Mouse (Mus musculus) megakaryocyte-erythroid progenitor cell, adult 5-6 weeks (primary cell): ENCODE data around the gene Ltbp3. TPM values are rescaled to one million over a fixed set of nuclear protein-coding genes. Genes with fewer than 3 reads are reported as not detected.

Source experiments
- ATAC-seq: replicated peaks from 2 replicates; pipeline ENCODE4 v1.8.0; 2016; ENCODE audit warnings: mild to moderate bottlenecking, inconsistent platforms; ENCODE audit not compliant: severe bottlenecking, poor library complexity, low FRiP score, low TSS enrichment
- total RNA-seq, 2 experiments: library from RNA; stranded (forward) in 1 of 2; stranded (reverse) in 1 of 2; fragments of 200-1000, 215-1000 nt in 1 of 2; fragments of >200 nt in 1 of 2; fragmentation: Nextera tagmentation in 1 of 2; gene quantifications; 2 replicates each; pipeline ENCODE4 v1.2.3; 2014 to 2017

The Ltbp3 gene
- total RNA-seq, 2 experiments from 2014 or later = 3.4 to 4.4 TPM

DNA sequence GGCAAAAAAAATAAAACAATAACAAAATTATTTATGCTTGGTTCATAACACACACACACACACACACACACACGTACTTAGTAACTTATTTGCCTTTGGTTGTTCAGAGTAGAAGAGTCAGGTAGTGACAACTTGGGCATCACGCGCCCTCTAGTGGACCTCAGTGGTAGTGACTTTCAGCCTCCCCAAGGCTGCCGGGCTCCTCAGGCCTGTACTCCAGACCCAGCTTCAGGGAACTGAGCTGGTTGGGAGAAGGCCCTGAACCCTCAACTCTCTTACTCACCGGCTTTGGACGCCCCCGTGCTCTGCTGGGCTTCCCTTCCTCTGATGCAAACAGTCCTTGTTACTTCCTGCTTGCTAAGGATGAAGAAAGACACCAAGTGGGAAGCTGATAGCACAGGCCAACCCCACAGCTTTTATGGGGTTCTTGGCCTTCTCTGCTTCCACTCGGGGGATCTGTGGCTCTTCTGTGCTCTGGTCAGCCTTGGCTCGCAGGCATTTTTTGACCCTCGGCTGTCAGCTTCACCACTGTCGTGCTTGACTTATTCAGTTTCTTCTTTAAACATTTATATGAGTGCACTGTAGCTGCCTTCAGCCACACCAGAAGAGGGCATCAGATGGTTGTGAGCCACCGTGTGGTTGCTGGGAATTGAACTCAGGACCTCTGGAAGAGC lies 45.9 kb downstream of the Ltbp3 start:
- peak; percentile 72 for ATAC-seq

DNA sequence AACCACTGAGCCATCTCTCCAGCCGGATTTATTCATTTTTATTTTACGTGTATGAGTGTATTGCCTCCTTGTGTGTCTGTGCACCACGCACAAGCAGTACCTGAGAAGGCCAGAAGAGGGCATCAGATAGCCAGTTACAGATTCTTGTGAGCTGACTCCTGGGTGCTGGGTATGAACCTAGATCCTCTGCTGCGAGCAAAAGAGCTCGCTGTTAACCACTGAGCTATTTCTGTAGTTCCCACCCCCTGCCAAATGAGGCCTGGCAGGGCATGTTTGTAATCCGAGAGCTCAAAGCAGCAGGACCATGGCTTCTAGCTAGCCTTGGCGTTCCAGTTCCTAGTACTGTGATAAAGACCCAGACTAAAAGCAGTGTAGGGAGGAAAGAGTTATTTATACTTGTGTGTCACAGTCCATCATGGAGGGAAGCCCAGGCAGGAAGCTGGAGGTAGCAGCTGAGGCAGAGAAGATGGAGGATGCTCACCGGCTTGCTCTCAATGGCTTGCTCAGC lies 46.5 kb downstream of the Ltbp3 start:
- ATAC-seq = peak; percentile 84

DNA sequence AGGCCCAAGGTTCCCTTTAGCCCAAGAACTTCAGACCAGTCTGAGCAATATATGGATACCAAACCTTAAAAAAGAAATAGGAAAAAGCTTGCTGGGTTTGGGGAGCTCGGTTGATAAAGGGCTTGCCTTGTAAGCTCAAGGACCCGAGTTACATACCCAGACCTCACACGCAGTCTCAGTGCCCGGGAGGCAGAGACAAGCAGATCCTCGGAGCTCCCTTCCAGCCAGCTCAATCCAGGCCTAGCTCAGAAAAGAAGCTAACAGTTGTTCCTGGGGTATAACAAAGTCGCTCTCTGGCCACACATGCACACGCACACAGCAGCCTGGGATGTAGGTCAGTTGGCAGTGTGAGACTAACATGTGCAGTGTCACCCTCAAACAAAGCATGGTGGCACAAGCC lies 47.2 kb downstream of the Ltbp3 start:
- no peak for ATAC-seq

DNA sequence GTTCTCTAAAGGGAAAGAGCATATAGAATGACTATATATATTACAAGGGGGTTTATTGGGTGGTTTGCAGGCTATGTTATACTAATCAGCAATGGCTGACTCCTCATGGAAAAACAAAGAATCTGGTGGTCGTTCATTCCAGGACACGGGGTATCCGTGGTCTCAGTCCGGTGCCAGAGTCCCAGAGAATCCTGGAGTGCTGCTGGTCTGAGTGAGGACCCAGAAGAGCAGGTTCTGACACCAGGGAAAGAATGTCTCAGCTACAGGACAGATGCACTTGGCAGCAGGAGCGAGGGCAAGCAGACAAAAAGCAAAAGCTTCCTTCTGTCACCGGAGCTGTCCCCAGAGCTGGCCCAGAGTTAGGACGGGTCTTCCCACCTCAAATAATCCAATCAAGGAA lies 47.9 kb downstream of the Ltbp3 start:
- no peak for ATAC-seq

DNA sequence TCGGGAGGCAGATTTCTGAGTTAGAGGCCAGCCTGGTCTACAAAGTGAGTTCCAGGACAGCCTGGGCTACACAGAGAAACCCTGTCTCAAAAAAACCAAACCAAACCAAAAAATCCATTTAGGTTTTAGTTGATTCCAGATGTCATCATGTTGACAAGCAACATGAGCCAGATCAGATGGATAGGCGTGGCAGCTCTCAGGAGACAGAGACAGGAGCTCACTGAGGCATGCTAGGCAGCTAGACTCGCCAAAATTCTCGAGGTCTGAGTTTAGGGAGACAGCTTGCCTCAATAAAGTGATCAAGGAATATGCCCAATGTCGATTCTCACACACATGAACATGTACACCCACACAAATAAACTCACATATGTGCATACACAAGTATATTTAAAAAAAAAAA lies 48.4 kb downstream of the Ltbp3 start:
- ATAC-seq = no peak

DNA sequence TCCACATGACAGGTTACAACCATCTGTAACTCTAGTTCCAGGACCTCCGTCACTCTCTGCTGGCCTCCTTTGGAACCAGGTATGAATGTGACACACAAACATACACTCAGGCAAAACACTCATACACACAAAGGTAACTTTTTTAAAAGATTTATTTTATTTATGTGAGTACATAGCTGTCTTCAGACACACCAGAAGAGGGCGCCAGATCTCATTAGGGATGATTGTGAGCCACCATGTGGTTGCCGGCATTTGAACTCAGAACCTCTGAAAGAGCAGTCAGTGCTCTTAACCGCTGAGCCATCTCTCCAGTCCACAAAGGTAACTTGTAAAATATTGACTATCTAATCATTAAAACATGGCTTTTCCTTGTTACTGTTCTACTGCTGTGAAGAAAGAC lies 50.6 kb downstream of the Ltbp3 start:
- no peak for ATAC-seq

DNA sequence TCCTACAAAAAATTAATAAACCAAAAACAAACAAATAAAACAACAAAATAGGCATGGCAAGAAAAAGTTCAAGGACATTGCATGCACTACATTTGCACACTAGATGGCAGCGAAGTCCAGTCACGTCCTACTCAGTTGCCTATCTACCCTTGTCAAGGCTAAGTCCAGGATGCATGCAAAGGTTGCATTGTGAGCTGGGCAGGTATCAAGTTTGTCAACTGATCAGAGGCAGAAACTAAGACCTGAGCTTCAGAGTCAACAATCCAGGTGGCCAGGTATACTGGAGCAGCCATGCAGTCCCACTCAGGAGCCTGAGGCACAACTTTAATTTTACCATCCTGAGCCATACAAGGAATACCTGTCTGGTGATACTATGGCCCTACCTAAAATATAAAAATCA lies 52.4 kb downstream of the Ltbp3 start:
- peak; percentile 76 for ATAC-seq

DNA sequence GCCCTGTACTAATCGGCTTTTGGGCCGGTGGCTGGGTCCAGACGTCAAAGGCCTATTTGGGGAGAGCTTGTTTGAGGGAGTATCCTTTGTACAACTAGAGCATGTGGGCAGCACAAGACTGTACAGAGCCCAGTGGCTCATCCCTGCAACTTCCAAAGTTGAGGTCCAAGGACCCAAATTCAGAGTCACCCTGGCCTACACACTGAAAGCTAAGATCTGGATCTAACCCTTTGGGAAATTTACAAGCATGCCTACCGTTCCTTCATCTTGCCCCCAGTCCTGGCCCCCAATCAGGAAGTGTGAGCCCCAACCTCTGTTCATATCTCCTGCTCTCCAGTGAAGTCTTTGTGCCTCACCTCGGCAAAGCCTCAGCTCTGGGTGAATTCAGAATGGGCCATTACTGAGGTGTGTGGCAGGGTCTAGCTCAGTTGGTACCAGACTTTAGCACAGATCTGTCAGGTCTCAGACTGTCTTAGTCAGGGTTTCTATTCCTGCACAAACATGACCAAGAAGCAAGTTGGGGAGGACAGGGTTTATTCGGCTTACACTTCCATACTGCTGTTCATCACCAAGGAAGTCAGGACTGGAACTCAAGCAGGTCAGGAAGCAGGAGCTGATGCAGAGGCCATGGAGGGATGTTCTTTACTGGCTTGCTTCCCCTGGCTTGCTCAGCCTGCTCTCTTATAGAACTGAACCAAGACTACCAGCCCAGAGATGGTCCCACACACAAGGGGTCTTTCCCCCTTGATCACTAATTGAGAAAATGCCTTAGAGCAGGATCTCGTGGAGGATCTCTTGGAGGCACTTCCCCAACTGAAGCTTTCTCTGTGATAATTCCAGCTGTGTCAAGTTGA lies 53.4 kb downstream of the Ltbp3 start:
- 0 out of 2 replicates have a peak, but pooled peaks have one; percentile 9 for ATAC-seq

DNA sequence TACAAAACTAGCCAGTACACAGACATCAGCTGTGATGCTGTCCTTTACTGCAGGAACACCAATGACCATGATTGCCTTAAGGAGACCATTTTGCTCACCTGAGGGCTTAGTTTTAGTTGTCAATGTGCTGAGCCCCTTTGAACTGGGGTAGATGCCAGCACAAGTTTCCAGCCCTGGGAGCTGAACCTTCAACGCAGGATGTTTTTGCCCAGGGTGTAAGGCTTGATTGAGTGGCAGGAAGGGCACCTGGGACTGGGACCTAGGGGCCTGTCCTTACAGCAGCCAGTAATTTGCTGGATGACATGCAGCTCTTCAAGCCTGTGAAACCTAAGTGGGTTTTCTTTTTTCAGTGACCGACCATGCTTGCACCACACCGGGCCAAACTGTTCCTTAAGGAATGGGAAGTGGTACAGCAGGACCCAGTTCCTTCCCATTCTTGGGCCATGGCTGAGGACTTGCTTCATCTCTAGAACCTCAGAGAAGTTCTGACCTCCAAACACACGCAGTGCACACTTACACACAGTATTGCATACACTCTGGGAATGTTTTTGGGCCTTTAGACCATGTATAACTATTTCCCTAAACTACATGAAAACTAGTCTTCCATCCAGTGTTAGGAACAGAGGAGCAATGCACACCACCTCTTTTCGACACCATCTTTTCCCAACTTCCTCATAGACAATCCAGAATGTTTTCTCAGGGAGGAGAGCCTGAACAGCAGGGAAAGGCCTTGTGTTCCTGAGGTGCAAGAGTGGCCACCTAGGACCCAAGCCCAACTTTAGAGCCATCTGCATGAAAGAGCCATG lies 54.3 kb downstream of the Ltbp3 start:
- peak; percentile 27; the same call in 1 of the 2 replicates for ATAC-seq

DNA sequence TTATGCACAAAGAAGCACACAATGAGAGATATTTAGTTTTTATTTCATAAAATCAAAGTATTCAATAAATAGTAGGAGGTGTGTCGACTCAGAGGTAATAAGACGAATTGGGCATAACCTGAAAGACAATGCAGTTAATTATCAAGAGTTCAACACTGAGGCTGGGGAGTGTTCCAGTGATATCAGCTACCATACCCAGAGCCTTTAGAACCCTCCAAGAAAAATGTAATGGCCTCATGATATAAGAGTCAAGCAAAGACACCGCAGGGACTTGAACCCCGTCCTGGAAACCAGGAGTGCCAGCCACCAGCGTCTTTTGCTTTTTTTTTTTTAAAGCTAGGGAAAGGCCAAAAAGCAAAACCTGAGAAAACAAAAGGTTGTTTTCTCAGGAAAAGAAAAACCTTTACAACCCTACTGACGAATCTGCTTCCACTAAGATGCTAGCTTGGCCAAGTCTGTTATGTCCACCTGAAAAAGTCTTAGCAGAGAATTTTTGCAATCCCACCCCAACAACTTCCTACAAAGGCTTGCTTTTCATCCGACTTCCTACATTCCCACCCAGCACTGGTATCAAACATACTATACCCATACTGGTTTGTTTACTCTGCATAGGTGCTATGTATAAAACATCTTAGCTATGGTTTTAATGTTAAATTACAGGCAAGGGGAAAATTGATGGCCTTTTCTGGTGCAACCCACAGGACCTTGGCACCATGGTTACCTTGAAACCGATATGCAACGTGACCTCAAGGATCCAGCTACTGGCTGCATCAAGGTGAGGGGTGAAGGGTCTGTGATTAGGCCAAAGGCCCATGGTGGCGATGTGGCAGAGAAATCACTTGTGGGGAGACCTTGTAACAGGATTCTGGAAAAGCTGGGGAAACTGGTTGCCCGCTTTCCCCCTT lies 55.2 kb downstream of the Ltbp3 start:
- no peak for ATAC-seq

DNA sequence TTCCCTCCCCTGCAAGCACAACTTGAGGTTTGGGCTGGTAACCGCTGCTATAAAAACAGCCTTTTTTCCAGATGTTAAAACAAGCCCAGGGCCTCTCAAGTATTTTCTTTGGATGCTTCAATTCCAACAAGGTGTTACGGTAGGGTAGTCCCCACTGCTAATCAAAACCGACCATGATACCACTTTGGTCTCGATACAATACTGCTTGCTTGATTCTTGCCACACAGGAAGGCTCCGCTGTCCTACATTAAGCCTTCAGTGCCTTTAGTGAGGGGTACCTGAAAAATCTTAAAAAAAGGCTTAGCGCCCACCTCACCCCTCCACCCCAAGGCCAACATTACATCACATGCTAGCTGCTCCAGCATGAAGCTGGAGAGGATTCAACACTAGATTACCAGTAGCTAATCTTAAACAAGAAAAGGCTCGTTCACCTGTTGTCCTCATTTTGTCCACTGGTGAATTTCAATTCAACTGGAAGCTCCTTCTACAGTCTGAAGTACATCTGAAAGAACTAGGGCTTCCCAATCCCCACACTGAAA lies 55.9 kb downstream of the Ltbp3 start:
- no peak for ATAC-seq

DNA sequence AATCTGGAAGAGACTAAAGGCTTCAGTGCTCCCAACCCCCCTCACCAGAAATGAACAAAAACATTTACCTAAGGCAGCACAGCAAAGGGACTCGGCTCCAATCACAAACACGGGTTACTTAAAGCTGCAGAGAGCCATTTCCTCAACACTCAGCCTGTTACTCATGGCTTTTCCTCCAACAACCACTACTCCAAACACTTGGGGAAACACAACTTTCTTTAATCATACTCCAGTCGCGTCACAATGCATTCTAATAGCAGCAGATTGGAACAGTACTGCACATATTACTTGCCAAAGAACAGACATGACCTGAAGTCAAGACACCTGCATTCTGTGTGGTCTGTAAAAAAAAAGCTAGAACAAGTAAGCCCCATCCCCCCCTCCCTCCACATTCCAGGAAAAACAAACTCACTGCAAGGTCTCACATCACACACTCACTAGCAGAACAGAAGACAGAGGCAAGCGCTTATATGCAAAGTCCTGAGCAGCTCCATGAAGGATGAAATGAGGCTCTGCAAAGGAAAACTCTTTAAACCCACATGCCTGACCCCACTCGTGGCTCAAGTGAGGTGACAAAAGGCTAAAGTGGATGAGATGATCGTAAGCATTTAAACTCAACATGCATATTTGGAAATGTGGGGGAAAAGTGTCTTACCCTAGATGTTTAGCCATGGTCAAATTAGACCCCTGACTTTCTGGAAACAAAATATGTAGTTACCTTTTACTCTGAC lies 56.8 kb downstream of the Ltbp3 start:
- no peak for ATAC-seq

DNA sequence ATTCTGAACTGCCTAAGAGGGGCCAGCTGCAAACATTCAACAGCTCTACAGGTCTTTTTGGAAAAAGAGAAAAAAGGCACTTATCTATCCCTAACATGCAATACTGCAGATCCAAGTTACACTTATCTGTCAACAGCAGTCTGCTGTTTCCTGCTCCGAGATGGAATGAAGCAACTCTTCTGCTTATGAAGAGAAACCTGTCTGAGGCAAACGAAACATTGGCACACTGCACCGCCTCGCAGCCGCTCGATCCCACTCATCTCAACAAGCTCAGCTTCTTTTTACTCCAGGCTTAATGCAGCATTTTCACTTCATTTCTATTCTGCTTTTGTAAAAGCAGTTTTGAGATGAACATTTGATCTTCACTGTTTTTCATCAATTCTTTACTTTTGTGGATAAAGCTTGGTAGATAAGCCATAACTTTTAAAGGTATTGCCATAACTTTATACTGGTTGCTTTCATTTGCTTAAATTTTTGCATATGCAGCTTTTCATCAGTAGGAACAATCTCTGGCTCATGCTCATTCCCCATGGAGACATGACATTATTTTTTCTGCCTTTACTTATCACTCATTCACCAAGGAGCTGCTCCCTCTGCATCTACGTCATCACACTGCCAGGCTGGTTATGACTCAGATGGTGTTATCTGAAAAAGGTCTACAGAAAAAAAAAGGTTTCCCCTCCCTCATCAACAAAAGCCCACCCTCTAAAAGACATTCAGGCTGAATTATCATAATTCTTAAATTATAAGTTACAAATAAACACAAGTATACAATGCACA lies 58.2 kb downstream of the Ltbp3 start:
- ATAC-seq = peak; percentile 37

DNA sequence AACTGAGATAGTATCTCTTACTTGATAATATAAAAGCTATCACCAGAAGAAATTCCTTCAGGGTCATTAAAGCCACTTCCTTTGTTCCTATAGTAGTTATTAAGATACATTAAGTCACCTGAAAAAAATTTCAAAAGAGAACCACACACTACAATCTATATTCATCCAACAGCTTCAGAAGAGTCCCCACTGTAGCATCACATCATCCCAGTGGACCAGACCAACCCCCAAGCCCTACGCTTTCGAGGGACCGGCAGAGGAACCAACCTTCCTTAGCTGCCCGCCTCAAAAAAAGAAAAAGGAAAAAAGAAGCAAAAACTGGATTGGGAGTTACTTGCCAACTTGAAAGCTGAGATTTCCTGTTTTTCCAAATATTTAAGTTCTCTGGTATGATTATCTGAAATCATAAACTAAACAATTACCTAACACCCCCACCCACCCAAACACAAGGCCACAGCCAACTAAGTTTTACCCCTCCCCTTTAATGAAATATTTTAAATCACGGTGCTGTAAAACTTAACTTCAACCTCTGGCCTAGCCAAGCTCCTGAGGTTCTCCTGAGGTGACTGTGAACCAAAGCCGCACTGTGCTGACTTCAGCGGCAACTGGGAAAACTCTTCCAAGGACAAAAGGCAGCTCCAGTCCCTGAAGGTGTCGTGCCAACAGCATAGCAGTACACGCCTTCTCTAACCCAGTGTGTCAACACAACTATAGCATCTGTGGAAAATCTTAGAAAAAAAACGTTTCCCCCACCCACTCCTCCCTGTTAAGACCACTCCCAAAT lies 59.1 kb downstream of the Ltbp3 start:
- ATAC-seq = no peak

DNA sequence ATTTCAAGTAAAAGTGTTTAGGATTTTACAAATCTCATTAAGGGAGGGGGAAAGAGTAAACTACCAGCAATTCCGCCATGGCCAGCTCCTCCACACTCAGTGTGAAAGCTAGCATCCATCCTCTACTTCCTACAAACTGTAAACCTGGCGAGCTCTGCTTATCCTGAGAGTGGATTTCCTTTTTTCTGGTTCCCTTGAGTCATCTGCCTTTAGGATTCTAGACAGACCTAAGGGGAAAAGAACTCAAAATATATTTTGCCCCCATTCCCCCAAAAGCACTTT lies 59.6 kb downstream of the Ltbp3 start:
- no peak for ATAC-seq

DNA sequence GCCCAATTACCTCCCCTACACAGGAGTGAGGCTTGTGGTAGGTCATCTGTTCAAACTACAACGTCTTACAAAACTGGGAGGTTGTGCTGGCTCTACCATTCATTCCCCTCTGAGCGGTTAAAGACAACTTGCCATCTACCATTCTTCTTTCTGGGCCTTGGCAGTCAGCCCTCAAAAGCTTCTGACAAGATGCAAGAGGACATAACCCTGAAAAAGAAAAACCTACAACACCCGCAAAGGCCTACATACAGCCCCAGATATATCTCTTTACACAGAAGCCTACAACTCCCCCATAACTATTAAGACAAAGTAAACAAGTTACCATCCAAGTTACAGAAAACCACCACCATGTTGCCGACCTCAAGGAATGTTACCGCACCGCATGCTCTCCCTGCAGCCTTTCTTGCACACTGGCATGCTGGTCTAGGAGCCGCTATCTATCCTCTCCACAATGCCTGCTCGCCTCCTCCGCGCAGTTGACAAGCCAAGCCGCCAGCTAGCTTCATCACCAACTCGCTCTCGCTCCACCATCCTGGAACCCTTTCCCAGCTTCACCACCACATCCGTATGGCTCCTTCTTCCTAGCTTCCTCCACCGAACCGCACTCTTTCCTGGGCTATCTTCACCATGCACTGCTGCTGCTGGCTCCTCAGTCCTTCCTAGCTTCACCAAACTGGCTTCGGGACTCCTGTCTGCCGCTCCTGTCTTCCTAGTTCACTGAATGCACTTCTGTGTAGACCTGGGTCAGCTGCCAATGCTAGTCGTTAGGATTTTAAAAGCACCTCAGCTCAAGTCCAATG lies 60.1 kb downstream of the Ltbp3 start:
- ATAC-seq = no peak
